Mouse (Mus musculus) adrenal gland, postnatal 14 days (tissue): ENCODE results near the gene Cnnm4. TPM values are rescaled to one million over a fixed set of nuclear protein-coding genes. Genes with fewer than 3 reads are reported as not detected.

Experiments
- microRNA-seq, 2 experiments: library from miRNA; unstranded; fragments of <30 nt; microRNA quantifications; one replicate each; pipeline ENCODE4 v1.2.0; 2021
- total RNA-seq: library from RNA; stranded (reverse); gene quantifications from 2 replicates; pipeline ENCODE4 v1.2.3, GENCODE M21; 2021

Cnnm4 gene
- total RNA-seq, 1 experiment from 2014 or later, result 4.2 TPM

Small RNA genes within 50 kb of the gene (microRNA-seq; reads per million reads assigned to microRNA genes)
- 0 to 0.43 reads per million in 2 experiments for gene Gm47280

Other genes with a start within 250 kb of the Cnnm4 start
- gene Uggt1, start 226.9 kb upstream of the Cnnm4 start, total RNA-seq, result 42.8 and 45.7 TPM in 2 replicates
- 4.0 and 5.8 TPM in 2 replicates for gene Neurl3, start 196.9 kb upstream of the Cnnm4 start, total RNA-seq
- gene Arid5a, start 163.9 kb upstream of the Cnnm4 start, total RNA-seq, result 6.0 and 10.6 TPM in 2 replicates
- 86.5 and 103 TPM in 2 replicates for gene Kansl3, start 102.4 kb upstream of the Cnnm4 start, total RNA-seq
- 0.11 TPM in 1 of 2 replicates, not detected in the other for gene Fer1l5, start 99.3 kb upstream of the Cnnm4 start, total RNA-seq
- gene Lman2l, start 26.3 kb upstream of the Cnnm4 start, total RNA-seq, result 26.2 and 30.7 TPM in 2 replicates
- 26.3 and 27.5 TPM in 2 replicates for gene Cnnm3, start 40.2 kb downstream of the Cnnm4 start, total RNA-seq
- 8.9 and 9.7 TPM in 2 replicates for gene Ankrd23, start 65.3 kb downstream of the Cnnm4 start, total RNA-seq
- 2.1 TPM in 1 of 2 replicates, not detected in the other for gene Gm42417, start 67.8 kb downstream of the Cnnm4 start, total RNA-seq
- gene Ankrd39, start 75.8 kb downstream of the Cnnm4 start, total RNA-seq, result 11.7 and 15.3 TPM in 2 replicates
- 20.7 and 27.9 TPM in 2 replicates for gene Sema4c, start 86.7 kb downstream of the Cnnm4 start, total RNA-seq
- gene Fam178b, start 211.6 kb downstream of the Cnnm4 start, total RNA-seq, result 0.41 TPM in 1 of 2 replicates, not detected in the other
- 1,730 and 1,808 TPM in 2 replicates for gene Cox5b, start 219.8 kb downstream of the Cnnm4 start, total RNA-seq
- not detected in 2 replicates for gene 4933424G06Rik, start 238.5 kb downstream of the Cnnm4 start, total RNA-seq
- gene Actr1b, start 242.8 kb downstream of the Cnnm4 start, total RNA-seq, result 113 and 124 TPM in 2 replicates